Mouse (Mus musculus) E14TG2a.4 (cell line): ENCODE data around the gene Prrx2.

Source experiments
- CTCF ChIP-seq: conservative IDR thresholded peaks from 2 replicates; pipeline ENCODE4 v1.5.1; 2014; ENCODE audit warnings: low read length
- NANOG ChIP-seq: IDR thresholded peaks from 2 replicates; pipeline ENCODE4 v1.6.1; 2014; ENCODE audit warnings: borderline replicate concordance, low read length, mixed read lengths

DNA sequence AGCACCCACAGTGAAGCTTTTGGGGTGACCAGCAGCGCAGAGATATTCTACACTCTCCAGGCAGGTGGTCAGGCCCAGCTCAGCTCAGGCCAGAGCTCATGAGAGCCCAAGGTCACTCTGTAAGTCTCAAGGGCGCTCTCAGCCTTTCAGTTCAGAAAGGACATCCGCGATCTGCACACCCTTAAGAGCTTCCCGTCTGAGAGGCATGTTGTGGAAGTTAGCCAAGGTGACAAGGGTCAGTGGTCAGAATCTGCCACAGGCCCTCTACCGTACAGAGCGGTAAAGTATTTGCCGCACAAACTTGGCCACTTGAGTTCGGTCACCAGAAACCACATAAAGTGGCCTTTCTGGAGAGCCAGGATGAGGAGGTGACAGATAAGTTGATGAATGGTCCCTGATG lies 28.8 kb downstream of the Prrx2 start:
- no peak for TF ChIP-seq CTCF
- TF ChIP-seq NANOG = no peak
